Mouse (Mus musculus): ENCODE measurements around the gene Wdr46.

DNA sequence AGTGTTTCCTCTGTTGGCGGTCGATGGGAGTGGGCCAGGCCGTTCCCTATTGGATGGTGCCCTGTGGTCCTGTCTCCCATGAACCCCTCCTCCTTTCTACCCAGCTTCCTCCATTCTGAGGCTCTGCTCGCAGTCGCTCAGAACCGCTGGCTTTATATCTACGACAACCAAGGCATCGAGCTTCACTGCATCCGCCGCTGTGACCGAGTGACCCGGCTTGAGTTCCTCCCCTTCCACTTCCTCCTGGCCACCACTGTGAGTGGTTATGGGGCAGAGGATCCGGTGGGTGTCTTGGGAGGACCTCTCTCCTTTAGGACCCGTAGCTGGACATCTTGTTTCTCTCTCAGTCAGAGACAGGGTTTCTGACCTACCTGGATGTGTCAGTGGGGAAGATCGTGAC, 3.0 kb downstream of the Wdr46 start:
- TF ChIP-seq POLR2A (IDR thresholded peaks at IDR 0.05; ENCODE audit: borderline replicate concordance, control insufficient read depth, low read depth, low read length) (no peak), CTCF (IDR thresholded peaks at IDR 0.05; ENCODE audit: control insufficient read depth, insufficient read depth, low read length) (no peak)

Data from bone marrow, adult 2 months (tissue).